Mouse (Mus musculus): ENCODE results near the gene Tom1l1.
"Not testable (repeated sequence)": the region's sequence is repeated elsewhere in the genome, so short reads cannot be mapped to it uniquely, and the experiment has no call there.

The Tom1l1 gene

GRCm38 (mm10) chr11:90687460-90688416 is at the start of gene Tom1l1:
TSS of gene Tom1l1 (minus strand) at chr11:90688366.
- DNase-seq: peak; percentile 84

- no peak for DNase-seq
Measured at GRCm38 (mm10) chr11:90733575-90733974, 45.4 kb upstream of the Tom1l1 start.

- no peak for DNase-seq
Measured at GRCm38 (mm10) chr11:90727354-90728125, 39.4 kb upstream of the Tom1l1 start.

GRCm38 (mm10) chr11:90726730-90727129 is 38.6 kb upstream of the Tom1l1 start:
- DNase-seq: no peak

- DNase-seq: no peak
Measured at GRCm38 (mm10) chr11:90722304-90722703, 34.1 kb upstream of the Tom1l1 start.

- DNase-seq: no peak
Measured at GRCm38 (mm10) chr11:90717719-90718118, 29.6 kb upstream of the Tom1l1 start.

GRCm38 (mm10) chr11:90711596-90711995 is 23.4 kb upstream of the Tom1l1 start:
- no peak for DNase-seq

- not testable (repeated sequence) for DNase-seq
Measured at GRCm38 (mm10) chr11:90707134-90707533, 19.0 kb upstream of the Tom1l1 start.

GRCm38 (mm10) chr11:90697480-90698240 is 9.5 kb upstream of the Tom1l1 start:
- peak; percentile 88 for DNase-seq

- no peak for DNase-seq
Measured at GRCm38 (mm10) chr11:90695811-90696210, 7.6 kb upstream of the Tom1l1 start.

GRCm38 (mm10) chr11:90694206-90694605 is 6.0 kb upstream of the Tom1l1 start:
- DNase-seq: no peak

GRCm38 (mm10) chr11:90690361-90690760 is 2.2 kb upstream of the Tom1l1 start:
- DNase-seq: no peak

GRCm38 (mm10) chr11:90687040-90687439 is 1.1 kb downstream of the Tom1l1 start:
- DNase-seq: no peak

GRCm38 (mm10) chr11:90686287-90687025 is 1.7 kb downstream of the Tom1l1 start:
- DNase-seq: no peak

GRCm38 (mm10) chr11:90685196-90685595 is 3.0 kb downstream of the Tom1l1 start:
- no peak for DNase-seq

- DNase-seq: no peak
Measured at GRCm38 (mm10) chr11:90684765-90685164, 3.4 kb downstream of the Tom1l1 start.

GRCm38 (mm10) chr11:90681171-90681570 is 7.0 kb downstream of the Tom1l1 start:
- DNase-seq: no peak

GRCm38 (mm10) chr11:90678582-90678981 is 9.6 kb downstream of the Tom1l1 start:
- no peak for DNase-seq

- DNase-seq: no peak
Measured at GRCm38 (mm10) chr11:90677771-90678288, 10.3 kb downstream of the Tom1l1 start.

GRCm38 (mm10) chr11:90677027-90677426 is 11.1 kb downstream of the Tom1l1 start:
- no peak for DNase-seq

GRCm38 (mm10) chr11:90675479-90676110 is 12.6 kb downstream of the Tom1l1 start:
- no peak for DNase-seq
